Mouse (Mus musculus): ENCODE measurements at regions not wholly inside any gene's neighbourhood (a gene's known extent, or its start where the extent isn't known, plus 50 kb on each side); places are given as distances from the start of the nearest gene placed in this dataset.

GRCm38 (mm10) chr7:70649760-70650377 is 283.3 kb upstream of the Nr2f2 start:
- peak; percentile 80 for DNase-seq (ENCODE audit: low read depth, low spot score)

DNA sequence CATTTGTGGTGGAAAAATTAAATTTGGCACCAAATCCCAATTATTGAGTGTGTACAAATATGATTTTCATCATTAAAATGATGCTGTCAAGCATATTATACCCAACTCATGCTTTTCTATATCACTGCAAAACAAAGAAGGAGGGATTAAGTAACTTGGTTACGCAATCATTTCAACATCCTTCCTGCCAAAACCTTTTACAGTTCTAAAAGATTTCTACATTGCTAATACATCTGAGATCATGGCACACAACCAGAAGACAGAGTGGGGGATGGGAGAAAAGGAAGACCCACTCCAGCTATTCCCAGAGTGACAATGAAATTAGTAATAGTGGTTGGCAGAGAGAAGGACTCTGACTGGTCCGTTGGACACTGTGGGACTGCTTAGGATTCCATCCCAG is 280.3 kb upstream of the Nr2f2 start:
- no peak for DNase-seq (ENCODE audit: low read depth, low spot score)

DNA sequence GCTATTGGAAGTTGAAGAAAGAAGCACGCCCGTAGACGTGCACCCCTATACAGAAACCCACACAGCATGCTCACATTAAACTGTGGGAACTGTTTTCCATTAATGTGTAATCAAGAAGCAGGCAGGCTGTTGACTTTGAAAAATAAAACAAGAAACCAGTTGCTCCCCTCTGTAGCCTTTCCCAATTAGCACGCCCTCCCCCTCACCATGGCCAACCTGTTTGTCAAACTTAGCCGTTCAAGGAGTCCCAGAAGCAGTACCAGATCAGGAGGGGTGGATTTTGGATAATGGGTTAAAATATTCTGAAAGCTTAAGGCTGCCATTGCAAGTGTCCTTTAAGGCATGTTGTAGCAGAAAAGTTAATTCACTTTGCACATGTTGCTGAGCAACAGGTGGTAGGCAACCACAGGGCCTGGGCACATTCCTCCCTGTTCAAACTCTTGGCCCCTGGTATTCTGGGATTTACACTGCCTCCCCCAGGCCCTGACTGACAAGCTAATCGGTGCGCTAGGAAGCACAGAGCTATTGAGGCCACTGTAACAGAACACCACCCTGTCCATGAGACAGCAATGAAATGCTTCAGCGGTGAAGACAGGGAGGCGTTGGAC is 277.3 kb upstream of the Nr2f2 start:
- peak; percentile 82 for DNase-seq (ENCODE audit: low read depth, low spot score)

GRCm38 (mm10) chr7:70643055-70643454 is 276.5 kb upstream of the Nr2f2 start:
- DNase-seq (ENCODE audit: low read depth, low spot score), result no peak

DNA sequence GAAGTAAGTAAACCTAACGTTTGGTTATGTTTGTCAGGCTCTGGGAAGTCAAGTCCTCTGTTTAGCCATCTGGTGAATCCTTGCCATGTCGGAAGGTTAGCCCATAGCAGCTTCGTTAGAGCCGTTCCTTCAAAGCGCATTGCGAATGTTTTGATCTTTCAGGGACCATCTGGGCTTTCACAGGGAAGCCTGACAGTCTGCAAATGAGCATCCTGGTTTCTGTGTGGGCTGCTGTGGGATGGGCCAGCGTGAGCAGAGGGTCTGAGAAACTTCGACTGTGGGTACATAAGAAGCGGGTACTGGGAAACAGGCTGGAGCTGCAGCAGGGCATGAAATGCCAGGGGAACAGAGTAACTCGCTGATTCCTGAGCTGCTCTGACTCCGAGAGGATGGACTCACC is 274.7 kb upstream of the Nr2f2 start:
- DNase-seq (ENCODE audit: low read depth, low spot score), result no peak

GRCm38 (mm10) chr7:70640574-70640973 is 274.0 kb upstream of the Nr2f2 start:
- DNase-seq (ENCODE audit: low read depth, low spot score), result no peak

GRCm38 (mm10) chr7:70638161-70638560 is 271.6 kb upstream of the Nr2f2 start:
- no peak for DNase-seq (ENCODE audit: low read depth, low spot score)

DNA sequence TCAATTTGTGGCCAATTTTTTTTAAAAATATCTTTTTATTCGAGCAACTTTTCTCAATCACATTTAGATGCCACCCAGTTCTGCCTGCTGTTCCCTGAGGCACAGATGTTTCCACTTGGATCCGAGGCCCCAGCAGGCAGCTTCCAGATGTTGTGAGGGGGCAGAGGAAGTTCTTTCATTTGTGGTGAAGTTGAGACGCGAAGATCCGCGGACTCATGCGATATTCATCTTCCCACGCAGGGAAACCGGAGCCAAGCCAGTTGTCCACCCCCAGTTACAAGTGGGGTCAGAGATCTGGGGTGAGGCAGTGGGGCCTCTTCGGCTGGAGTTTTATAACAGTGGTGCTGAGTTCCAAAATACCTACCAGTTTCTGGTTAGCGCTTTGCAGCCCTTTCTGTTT is 267.5 kb upstream of the Nr2f2 start:
- peak; percentile 51 for DNase-seq (ENCODE audit: low read depth, low spot score)

DNA sequence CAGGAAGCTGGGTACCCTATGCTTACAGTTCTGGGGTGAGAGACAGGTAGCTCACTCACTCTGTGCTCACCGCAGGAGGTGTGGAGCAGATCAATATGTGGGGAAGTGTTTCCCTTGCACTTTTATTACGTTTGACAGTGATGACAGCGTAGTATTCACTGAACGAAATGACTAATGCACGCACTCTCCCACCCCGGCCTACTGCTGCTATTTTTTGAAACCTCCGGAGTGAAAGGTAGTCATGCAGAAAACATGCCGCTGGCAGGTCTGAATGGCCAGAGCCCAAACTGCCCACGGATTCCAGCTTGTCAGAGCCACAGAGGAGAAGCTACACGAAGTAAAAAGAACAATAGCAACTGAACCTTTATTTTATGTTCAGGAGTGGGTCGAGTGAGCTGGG is 267.0 kb upstream of the Nr2f2 start:
- peak; percentile 61 for DNase-seq (ENCODE audit: low read depth, low spot score)

- peak; percentile 52 for DNase-seq (ENCODE audit: low read depth, low spot score)
Measured at GRCm38 (mm10) chr7:70625643-70626231, 259.2 kb upstream of the Nr2f2 start.

DNA sequence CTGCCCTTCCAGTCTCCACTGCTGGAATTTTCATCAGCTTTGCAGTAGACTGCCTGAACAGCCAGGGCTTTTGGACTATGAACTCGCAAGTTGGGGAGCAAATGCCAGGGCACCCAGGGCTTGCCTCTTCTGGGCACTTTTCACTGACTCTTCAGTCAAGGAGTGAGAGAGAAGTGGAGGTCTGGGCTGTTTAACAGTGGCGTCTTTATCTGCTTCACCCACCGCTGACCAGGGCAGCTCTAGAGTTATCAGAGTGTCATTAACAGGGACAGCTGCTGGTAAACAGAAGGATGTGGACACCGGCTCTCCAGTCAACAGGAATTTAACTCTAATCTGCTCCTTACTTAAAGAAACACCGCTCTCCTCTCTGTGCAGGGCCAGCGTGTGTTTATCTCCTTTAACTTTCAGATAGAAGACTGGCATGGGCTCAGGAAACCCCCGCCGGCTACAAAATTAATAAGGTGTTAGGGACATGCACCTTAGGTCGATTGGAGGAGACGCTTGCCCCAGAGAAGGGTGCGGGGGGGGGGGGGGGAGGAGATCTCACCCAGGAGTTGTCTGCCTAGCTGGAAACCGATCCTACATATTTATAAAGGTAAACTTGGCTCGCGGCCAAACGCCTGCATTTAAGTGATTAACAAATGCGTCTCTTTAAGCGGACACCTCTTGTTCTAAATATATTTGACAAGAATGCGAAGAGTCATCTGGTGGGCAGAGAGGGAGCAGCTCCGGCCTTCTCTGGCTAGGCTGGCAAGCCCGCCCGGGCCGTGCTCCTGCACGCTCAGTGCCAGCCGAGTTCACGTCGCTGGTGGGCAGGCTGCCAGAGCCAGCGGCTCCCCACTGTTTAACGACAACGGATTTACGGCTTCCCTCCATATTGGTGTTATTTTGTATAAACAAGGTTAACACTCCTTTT is 258.4 kb upstream of the Nr2f2 start:
- peak; percentile 84 for DNase-seq (ENCODE audit: low read depth, low spot score)

DNA sequence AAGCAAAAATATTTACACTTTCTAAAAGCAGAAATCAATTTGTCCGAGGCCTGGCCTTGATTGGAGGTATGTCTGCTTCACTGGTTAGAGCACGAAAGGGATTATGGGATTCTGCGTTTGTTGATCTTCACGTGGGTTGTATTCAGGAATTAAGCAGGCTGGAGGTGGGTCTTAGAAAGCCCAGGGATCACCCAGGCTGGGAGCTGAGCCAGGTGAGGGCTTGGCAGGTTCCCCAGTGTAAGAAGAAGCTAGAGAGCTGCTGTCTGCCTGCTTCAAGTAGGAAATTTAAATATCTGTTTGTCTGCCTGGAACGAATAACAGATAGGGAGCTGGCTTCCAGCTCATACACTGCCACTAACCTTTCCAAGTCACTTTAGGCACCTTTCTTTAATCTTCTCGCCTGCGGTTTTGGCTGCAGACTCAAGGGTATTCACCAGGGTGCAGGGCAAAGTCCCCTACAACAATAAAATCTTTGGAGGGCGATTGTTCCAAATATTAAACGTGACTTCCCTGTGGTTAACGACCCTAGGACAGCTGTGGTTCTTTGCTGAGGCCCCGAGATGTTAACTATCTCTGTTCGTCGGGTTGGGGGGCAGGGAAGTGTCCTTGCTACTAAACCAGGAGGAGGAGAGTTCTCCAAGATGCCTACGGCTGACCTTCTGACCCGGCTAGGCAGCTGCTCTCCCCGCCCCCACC is 257.6 kb upstream of the Nr2f2 start:
- no peak for DNase-seq (ENCODE audit: low read depth, low spot score)

DNA sequence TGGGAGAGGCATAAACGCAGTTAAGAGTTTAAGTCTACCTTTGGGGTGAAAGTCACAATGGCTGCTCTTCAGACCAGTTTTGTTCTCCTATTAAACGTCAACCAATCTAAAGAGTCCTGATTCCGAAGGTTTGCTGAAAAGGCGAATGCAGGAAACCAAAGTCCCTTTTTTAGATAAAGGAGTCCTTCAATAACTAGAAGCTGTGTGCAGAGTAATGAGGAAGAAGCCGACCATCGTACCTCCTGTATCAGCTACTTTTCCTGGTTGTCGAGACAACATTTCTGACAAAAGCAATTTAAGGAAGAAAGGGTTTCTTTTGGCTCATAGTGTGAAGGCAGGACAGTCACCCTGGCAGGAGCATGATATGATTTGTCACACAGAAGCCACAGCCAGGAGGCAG is 252.9 kb upstream of the Nr2f2 start:
- DNase-seq (ENCODE audit: low read depth, low spot score), result no peak

DNA sequence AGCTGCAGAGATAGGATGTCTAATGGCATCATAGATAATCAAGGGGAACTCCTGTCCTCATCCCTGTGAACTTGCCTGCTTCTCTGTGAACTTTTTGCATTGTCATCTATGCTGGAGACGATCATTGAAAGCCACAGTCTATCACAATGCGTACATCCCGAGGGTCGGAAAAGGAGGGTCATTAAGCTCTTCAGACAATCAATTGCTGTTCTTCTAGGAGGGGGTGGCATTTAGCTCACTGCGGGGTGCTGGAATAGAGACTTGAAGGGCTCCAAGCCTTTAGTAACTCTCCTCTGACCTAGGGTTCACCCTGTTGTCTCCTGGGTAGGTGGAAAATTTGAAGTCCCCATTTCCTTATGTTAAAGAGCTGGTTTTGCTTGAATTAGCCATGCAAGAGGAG is 251.7 kb upstream of the Nr2f2 start:
- no peak for DNase-seq (ENCODE audit: low read depth, low spot score)

- DNase-seq (ENCODE audit: low read depth, low spot score), result no peak
Measured at GRCm38 (mm10) chr7:70606511-70606910, 240.0 kb upstream of the Nr2f2 start.

DNA sequence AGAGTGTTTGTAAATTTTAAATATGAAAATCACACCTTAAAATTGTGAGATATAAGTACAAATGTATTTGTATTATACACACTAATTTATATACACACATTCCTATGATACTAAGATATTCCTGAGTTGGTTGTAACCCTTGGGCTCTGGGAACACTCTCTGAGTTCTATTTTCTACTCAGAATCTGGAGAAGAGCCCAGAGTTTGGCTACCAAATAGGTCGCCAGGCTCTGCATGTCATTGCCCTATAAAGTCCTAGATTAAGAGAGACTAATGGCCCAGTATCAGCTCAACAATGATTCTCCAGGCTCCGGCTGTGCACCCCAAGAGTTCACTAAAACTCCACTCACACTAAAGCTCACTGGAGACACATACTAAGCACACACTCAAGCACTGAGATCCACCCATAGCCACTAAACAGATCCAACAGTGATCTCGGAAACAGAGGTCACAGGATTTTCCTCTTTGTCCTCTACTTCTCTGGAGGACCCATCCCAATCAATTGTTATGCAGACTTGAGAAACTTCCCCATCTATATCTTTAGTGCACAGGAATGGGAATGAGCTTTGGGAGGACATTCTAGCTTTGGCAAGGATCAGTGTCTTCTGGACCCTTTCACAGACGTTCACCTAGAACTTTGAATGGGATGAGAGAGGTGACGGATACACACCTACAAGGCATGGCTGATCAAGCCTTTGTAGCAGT is 238.1 kb upstream of the Nr2f2 start:
- no peak for DNase-seq (ENCODE audit: low read depth, low spot score)

DNA sequence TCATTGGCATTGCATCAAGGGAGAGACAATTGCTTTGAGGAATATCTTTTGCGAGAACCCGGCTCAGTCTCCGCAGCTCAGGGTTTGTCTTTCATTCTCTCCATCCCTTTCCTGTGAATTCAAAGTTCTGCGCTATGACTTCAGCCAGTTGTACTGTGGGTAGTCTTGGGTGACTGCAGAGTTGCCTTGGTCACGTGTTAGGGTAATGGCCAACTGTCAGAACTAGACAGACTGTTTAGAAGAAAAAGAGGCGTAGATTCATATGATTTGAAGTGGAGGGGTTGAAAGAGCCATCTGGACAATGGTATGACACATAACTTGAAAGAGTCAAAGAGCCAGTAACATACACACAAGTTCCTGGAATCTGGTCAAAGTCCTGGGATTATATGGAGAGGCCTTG is 226.5 kb upstream of the Nr2f2 start:
- no peak for DNase-seq (ENCODE audit: low read depth, low spot score)

DNA sequence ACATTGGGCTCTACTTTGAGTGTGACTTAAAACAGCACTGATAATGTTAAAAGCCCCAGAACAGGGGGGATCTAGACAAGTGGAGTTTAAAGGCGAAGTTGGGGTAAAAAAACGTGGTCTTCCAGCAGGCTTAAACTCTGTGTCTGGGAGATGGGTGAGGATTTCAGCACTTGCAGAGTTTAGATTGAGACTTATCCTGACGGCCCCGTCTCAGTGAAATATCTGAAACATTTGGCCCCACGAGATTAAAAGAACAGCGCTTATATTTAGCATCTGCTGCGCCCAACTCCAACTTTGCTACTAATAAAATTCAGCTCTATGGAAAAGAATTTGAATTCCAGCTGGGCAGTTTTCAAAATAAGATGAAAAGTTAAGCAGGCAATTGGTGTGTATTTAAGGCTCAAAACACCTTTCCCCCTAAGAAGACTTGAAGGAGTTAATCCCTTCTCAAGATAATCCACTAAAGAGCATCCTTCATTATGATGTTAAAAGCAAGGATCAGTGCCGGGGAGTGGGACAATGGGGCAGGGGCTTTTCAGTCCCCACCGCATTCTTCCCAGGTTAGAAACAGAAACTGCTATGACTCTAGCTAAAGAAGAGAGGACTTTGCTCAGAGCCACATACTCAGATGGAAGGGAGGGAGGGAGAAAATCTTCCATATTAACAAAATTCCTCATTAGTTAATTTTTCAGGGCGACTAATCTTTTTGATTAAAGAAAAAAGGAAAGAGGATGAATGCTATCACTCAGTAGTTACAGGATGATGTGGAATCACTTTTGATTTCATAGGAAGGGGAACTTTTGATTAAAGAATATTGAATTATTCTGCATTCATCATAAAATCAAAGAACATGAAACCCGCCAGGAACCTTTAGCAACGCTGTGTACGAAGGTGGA is 225.1 kb upstream of the Nr2f2 start:
- DNase-seq (ENCODE audit: low read depth, low spot score), result no peak

GRCm38 (mm10) chr7:70589713-70590112 is 223.2 kb upstream of the Nr2f2 start:
- no peak for DNase-seq (ENCODE audit: low read depth, low spot score)

DNA sequence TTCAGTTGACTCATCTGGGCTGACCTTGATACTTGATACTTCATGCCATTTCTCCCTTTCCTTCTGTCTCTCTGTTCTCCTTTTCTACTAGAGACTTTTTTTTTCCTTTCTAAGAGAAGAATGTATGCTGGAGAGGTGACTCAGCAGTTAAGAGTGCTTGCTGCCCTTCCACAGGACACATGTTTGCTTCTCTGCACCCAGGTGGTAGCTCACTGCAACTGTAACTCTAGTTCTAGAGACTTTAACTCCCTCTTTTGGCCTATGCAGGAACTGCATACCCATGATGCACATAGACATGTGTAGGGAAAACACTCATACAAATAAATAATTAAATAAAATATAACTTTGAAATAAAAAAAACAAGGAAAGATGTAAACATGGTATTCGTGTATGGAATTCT is 221.5 kb upstream of the Nr2f2 start:
- no peak for DNase-seq (ENCODE audit: low read depth, low spot score)

All from forelimb bud, embryonic 11.5 days (tissue).